Mouse (Mus musculus): ENCODE data around the gene Slc25a13.

DNA sequence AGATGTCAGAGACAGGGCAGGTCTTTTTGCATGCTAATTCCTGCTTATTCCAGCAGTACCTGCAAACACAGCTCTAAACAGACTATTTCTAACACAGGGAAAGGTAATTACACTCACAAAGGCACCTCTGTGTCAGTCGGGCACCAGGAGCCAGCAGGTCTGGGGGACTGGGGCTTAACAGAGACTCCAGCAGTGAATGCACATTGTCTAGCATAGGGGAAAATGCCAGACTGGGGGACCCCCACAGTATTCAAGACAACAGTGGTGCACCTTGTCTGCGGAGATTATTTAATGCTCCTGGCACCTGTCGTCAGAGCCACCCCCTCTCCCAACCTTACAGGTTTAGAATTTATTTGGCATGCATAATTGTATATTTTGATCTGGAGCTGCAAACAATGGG, 158.4 kb downstream of the Slc25a13 start:
- TF ChIP-seq CTCF (IDR thresholded peaks at IDR 0.05; ENCODE audit: borderline replicate concordance, extremely low read depth, insufficient read depth, insufficient read length) (no peak), POLR2A (IDR thresholded peaks at IDR 0.05; ENCODE audit: borderline replicate concordance, extremely low read depth, insufficient read depth, insufficient read length, poor library complexity, severe bottlenecking) (no peak)

Measured in brain, embryonic 14.5 days (tissue).